Mouse (Mus musculus) heart, embryonic 12.5 days (tissue): ENCODE results near the gene Gxylt2. TPM values are rescaled to one million over a fixed set of nuclear protein-coding genes. Genes with fewer than 3 reads are reported as not detected.
A peak's percentile ranks its signal among the peaks of the same experiment; 100 is the strongest.

ENCODE experiments used
- ATAC-seq: fragments of 200-750 bp; cut with Nextera tagmentation; 2 replicates; pipeline ENCODE4 v1.8.0; 2017; ENCODE audit warnings: moderate TSS enrichment, moderate library complexity; ENCODE audit not compliant: insufficient number of reproducible peaks, low FRiP score
- H3K27ac ChIP-seq: fragments of 300-500 bp; sonication (generic); 2 replicates; pipeline ENCODE4 v1.5.1; 2016; ENCODE audit warnings: mild to moderate bottlenecking, moderate library complexity; ENCODE audit not compliant: poor library complexity, severe bottlenecking
- H3K27me3 ChIP-seq: fragments of 300-500 bp; sonication (generic); replicated peaks from 2 replicates; pipeline ENCODE4 v1.6.1; 2016; ENCODE audit warnings: mild to moderate bottlenecking, moderate library complexity
- H3K36me3 ChIP-seq: fragments of 300-500 bp; sonication (generic); 2 replicates; pipeline ENCODE4 v1.6.1; 2016; ENCODE audit warnings: mild to moderate bottlenecking, moderate library complexity
- H3K4me1 ChIP-seq: fragments of 300-500 bp; sonication (generic); replicated peaks from 2 replicates; pipeline ENCODE4 v1.6.1; 2016; ENCODE audit warnings: mild to moderate bottlenecking
- H3K4me2 ChIP-seq: fragments of 300-500 bp; sonication (generic); 2 replicates; pipeline ENCODE4 v1.6.1; 2016; ENCODE audit warnings: mild to moderate bottlenecking, moderate library complexity
- H3K4me3 ChIP-seq: fragments of 300-500 bp; sonication (generic); 2 replicates; pipeline ENCODE4 v1.5.1; 2016; ENCODE audit warnings: mild to moderate bottlenecking
- H3K9ac ChIP-seq: fragments of 300-500 bp; sonication (generic); 2 replicates; pipeline ENCODE4 v1.6.1; 2016; ENCODE audit warnings: mild to moderate bottlenecking, moderate library complexity
- H3K9me3 ChIP-seq: fragments of 300-500 bp; sonication (generic); replicated peaks from 2 replicates; pipeline ENCODE4 v1.6.1; 2016; ENCODE audit warnings: mild to moderate bottlenecking, moderate library complexity
- WGBS: fragments of 180-500 bp; shearing (Covaris S2); methylation state at CpG from one replicate; pipeline ENCODE4 v1.1.7; 2016; 5-methylcytosine and 5-hydroxymethylcytosine counted together
- polyA plus RNA-seq: library from polyadenylated mRNA; unstranded; fragments of >200 nt; fragmentation: Nextera tagmentation; extraction: Ambion mirVana; gene quantifications from 2 replicates; pipeline ENCODE4 v1.2.1, GENCODE M21; 2016

Gene Gxylt2
- polyA plus RNA-seq, 1 experiment from 2014 or later, result 1.9 TPM

GRCm38 (mm10) chr6:100686341-100686740, 18.2 kb upstream of the Gxylt2 start:
- Histone ChIP-seq H3K36me3 (no peaks in the 10 kb centered on the region), H3K4me1 (no peaks in the 10 kb centered on the region), H3K9ac (no peak overlapping the region), H3K4me3 (no peak overlapping the region), H3K4me2 (no peak overlapping the region), H3K27ac (no peak overlapping the region), H3K27me3 (no peaks in the 10 kb centered on the region), H3K9me3 (no peaks in the 10 kb centered on the region)
- WGBS, result 72% methylated on average over 2 of the region's 2 CpGs
- no peak for ATAC-seq

- peaks cover 24% of the 10 kb centered on the region for H3K27me3 ChIP-seq
- H3K27ac ChIP-seq, result no peak overlapping the region
- H3K36me3 ChIP-seq, result no peaks in the 10 kb centered on the region
- no peak overlapping the region for H3K9ac ChIP-seq
- no peak overlapping the region for H3K4me3 ChIP-seq
- no peak for ATAC-seq
- H3K4me1 ChIP-seq, result 0 out of 2 replicates have a peak, but pooled peaks cover 3% of the 10 kb centered on the region
- H3K9me3 ChIP-seq, result no peaks in the 10 kb centered on the region
- no peak overlapping the region for H3K4me2 ChIP-seq
- WGBS, result 73% methylated on average over 5 of the region's 5 CpGs
These were observed 4.5 kb upstream of the Gxylt2 start for GRCm38 (mm10) chr6:100699986-100700385.

GRCm38 (mm10) chr6:100700774-100701173, 3.8 kb upstream of the Gxylt2 start:
- Histone ChIP-seq H3K36me3 (no peaks in the 10 kb centered on the region), H3K9ac (no peak overlapping the region), H3K27me3 (peaks cover 31% of the 10 kb centered on the region), H3K9me3 (no peaks in the 10 kb centered on the region), H3K27ac (no peak overlapping the region), H3K4me3 (no peak overlapping the region), H3K4me2 (no peak overlapping the region), H3K4me1 (peaks cover 3% of the 10 kb centered on the region; the same call in 1 of the 2 replicates)
- WGBS, result 59% methylated on average over 5 of the region's 5 CpGs
- no peak for ATAC-seq

GRCm38 (mm10) chr6:100704197-100704573, 349 bp upstream of the Gxylt2 start:
- Histone ChIP-seq H3K27ac (no peak overlapping the region), H3K9ac (peak overlapping the region; percentile 67; the same call in 1 of the 2 replicates), H3K4me2 (peak overlapping the region; percentile 96), H3K36me3 (no peaks in the 10 kb centered on the region), H3K9me3 (no peaks in the 10 kb centered on the region), H3K4me3 (peak overlapping the region; percentile 66), H3K27me3 (peaks cover 45% of the 10 kb centered on the region), H3K4me1 (peaks cover 3% of the 10 kb centered on the region; the same call in 1 of the 2 replicates)
- ATAC-seq, result no peak; the same call in 1 of the 2 replicates
- WGBS, result 30% methylated on average over 8 of the region's 8 CpGs

DNA sequence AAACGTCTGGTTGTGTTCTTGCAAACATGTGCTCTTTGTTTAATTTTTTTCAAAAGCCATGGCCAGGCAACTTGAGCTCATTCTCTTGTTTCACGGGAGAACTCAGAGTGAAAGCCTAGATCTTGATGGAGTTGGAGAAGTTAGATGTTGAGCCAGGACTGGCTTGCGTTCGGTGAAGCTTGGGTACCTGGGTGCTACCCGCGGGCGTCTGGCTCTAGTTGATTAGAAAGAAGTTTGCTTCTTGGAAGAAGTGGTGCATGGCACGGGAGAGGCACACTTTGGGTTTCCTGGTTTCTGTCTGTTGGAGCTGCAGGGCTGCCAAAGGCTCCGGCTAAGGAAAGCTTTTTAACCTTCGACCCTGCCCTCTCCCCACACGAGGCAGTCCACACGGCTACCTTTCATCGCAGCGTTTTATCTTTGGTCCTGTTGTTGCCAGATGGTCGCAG, 855 bp downstream of the Gxylt2 start:
- Histone ChIP-seq H3K36me3 (no peaks in the 10 kb centered on the region), H3K4me2 (peak overlapping the region; percentile 96), H3K27me3 (peaks cover 45% of the 10 kb centered on the region), H3K9me3 (no peaks in the 10 kb centered on the region), H3K4me3 (peak overlapping the region; percentile 66), H3K4me1 (peaks cover 3% of the 10 kb centered on the region; the same call in 1 of the 2 replicates), H3K27ac (no peak overlapping the region), H3K9ac (peak overlapping the region; percentile 67; the same call in 1 of the 2 replicates)
- WGBS, result 2% methylated on average over 15 of the region's 15 CpGs
- ATAC-seq, result no peak

DNA sequence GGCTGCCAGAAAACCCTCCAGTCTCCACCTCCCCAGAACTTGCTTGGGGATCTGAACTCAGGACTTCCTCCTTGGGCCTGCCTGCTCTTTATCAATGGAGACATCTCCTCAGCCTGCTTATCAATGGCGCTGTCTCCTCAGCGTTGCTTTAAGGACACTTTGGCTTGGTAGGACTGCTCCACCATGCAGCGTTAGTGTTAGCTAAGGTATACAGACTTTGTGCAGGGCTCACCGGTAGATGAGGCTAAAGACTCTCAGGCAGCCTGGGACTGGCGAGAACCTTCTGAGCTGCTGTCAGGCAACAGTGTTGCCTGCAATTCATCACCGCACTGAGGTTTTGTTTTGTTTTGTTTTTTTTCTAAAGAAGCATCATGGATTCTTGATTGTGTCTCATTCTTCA, 2.3 kb downstream of the Gxylt2 start:
- Histone ChIP-seq H3K4me1 (peaks cover 3% of the 10 kb centered on the region; the same call in 1 of the 2 replicates), H3K4me3 (no peak overlapping the region), H3K36me3 (no peaks in the 10 kb centered on the region), H3K27me3 (peaks cover 45% of the 10 kb centered on the region), H3K4me2 (no peak overlapping the region), H3K9ac (no peak overlapping the region), H3K27ac (no peak overlapping the region), H3K9me3 (no peaks in the 10 kb centered on the region)
- WGBS, result 59% methylated on average over 6 of the region's 6 CpGs
- no peak for ATAC-seq

- H3K27me3 ChIP-seq, result peaks cover 40% of the 10 kb centered on the region
- H3K36me3 ChIP-seq, result no peaks in the 10 kb centered on the region
- WGBS, result 63% methylated on average over 7 of the region's 7 CpGs
- H3K4me3 ChIP-seq, result no peak overlapping the region
- H3K9me3 ChIP-seq, result no peaks in the 10 kb centered on the region
- H3K4me1 ChIP-seq, result peaks cover 3% of the 10 kb centered on the region; the same call in 1 of the 2 replicates
- H3K9ac ChIP-seq, result no peak overlapping the region
- no peak for ATAC-seq
- H3K4me2 ChIP-seq, result no peak overlapping the region
- no peak overlapping the region for H3K27ac ChIP-seq
These were observed 3.0 kb downstream of the Gxylt2 start for GRCm38 (mm10) chr6:100707557-100707956.

DNA sequence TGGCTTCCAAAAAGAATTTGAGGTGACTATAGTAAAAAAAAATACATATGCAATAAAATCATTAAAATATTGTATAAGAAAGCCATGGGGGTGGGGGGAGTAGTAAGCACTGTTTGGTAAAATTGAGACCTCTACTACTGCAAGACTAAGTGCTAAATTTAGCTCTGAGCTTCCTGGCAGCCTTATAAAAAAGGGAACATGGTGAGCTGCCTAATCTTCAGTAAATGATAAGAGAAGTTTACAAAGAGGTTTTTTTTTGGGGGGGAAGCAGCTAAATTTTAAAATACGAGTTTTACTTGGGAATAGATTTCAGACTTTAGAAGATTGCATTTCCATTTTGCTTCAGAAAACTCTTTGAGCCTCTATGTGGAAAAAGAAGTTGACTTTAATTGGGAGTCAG, 3.7 kb downstream of the Gxylt2 start:
- Histone ChIP-seq H3K9me3 (no peaks in the 10 kb centered on the region), H3K27ac (no peak overlapping the region), H3K4me1 (peaks cover 3% of the 10 kb centered on the region; the same call in 1 of the 2 replicates), H3K4me2 (no peak overlapping the region), H3K36me3 (no peaks in the 10 kb centered on the region), H3K9ac (no peak overlapping the region), H3K4me3 (no peak overlapping the region), H3K27me3 (peaks cover 33% of the 10 kb centered on the region)
- WGBS, result 39% methylated on average over 1 of the region's 1 CpGs
- ATAC-seq, result no peak

- H3K27me3 ChIP-seq, result peaks cover 26% of the 10 kb centered on the region
- WGBS, result 75% methylated on average over 9 of the region's 9 CpGs
- no peak overlapping the region for H3K4me2 ChIP-seq
- H3K9ac ChIP-seq, result no peak overlapping the region
- no peaks in the 10 kb centered on the region for H3K9me3 ChIP-seq
- no peaks in the 10 kb centered on the region for H3K36me3 ChIP-seq
- H3K4me3 ChIP-seq, result no peak overlapping the region
- H3K4me1 ChIP-seq, result peaks cover 3% of the 10 kb centered on the region; the same call in 1 of the 2 replicates
- no peak for ATAC-seq
- no peak overlapping the region for H3K27ac ChIP-seq
These were observed 4.5 kb downstream of the Gxylt2 start for GRCm38 (mm10) chr6:100708996-100709395.

DNA sequence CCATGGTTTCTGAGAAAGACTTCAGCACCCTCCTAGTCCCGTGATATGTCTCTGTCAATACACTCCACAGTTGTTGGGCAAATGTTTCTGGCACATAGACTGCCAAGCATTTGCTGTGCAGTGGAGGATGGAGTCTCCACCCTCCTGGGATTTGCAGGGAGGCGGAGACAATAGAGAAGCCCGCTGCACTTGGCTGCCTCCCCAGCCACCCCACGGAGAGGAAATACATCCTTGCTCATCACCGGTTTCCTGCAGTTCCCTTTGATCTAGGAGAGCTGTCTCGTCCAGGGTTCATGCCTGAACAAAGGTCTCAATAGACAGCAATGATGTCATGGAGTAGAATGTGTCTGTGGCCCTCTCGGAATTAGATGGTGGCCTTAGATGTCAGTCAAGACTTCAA, 4.9 kb downstream of the Gxylt2 start:
- no peaks in the 10 kb centered on the region for H3K9me3 ChIP-seq
- no peak overlapping the region for H3K4me3 ChIP-seq
- no peak overlapping the region for H3K4me2 ChIP-seq
- no peaks in the 10 kb centered on the region; the same call in 1 of the 2 replicates for H3K4me1 ChIP-seq
- no peaks in the 10 kb centered on the region for H3K36me3 ChIP-seq
- 30% methylated on average over 7 of the region's 7 CpGs for WGBS
- no peak for ATAC-seq
- no peak overlapping the region for H3K27ac ChIP-seq
- H3K9ac ChIP-seq, result no peak overlapping the region
- peaks cover 24% of the 10 kb centered on the region for H3K27me3 ChIP-seq

DNA sequence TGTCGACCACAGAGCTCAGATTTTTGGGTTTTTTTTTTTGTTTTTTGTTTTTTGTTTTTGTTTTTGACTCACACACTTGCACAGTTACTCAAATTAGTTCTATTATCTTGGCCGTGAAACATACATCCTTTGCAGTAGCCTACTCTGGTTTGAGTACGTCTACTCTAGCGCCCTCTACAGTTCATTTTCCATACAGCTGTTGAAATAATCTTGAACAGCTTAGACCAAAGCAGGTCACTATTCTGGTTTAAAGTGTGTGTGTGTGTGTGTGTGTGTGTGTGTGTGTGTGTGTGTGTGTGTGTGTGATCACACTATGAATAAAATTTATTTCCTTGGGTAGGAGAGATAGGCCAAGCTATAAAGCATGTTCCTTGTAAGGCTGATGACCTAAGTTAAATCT, 5.6 kb downstream of the Gxylt2 start:
- WGBS, result 36% methylated on average over 4 of the region's 4 CpGs
- ATAC-seq, result no peak
- Histone ChIP-seq H3K4me1 (no peaks in the 10 kb centered on the region; the same call in 1 of the 2 replicates), H3K27ac (no peak overlapping the region), H3K36me3 (no peaks in the 10 kb centered on the region), H3K9ac (no peak overlapping the region), H3K4me3 (no peak overlapping the region), H3K27me3 (peaks cover 20% of the 10 kb centered on the region), H3K9me3 (no peaks in the 10 kb centered on the region), H3K4me2 (no peak overlapping the region)

DNA sequence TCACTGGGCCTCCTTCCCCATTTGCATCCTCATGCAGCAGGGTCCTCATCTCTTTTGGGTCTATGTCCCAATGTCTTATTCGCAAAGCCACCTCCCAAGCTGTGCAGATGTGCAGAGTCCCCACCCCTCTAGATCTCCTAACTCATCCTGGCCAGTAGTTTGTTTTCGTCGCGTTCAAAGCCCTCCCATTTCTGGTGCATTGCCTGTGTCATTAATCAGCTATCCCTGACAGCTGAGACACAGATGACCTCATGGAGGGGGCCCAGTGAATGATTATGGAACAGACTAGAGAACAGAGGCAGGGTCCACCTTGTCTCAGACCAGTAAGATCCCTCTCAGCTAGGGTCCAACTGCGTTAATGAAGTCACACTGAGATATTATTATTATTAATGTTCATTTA, 6.3 kb downstream of the Gxylt2 start:
- ATAC-seq, result no peak
- no peaks in the 10 kb centered on the region for H3K9me3 ChIP-seq
- H3K4me3 ChIP-seq, result no peak overlapping the region
- no peak overlapping the region for H3K9ac ChIP-seq
- WGBS, result 81% methylated on average over 5 of the region's 5 CpGs
- H3K27ac ChIP-seq, result no peak overlapping the region
- H3K36me3 ChIP-seq, result no peaks in the 10 kb centered on the region
- H3K4me2 ChIP-seq, result no peak overlapping the region
- peaks cover 14% of the 10 kb centered on the region for H3K27me3 ChIP-seq
- H3K4me1 ChIP-seq, result no peaks in the 10 kb centered on the region
